Mouse (Mus musculus) heart, embryonic 14.5 days (tissue): ENCODE data around the gene Atg16l2. TPM values are rescaled to one million over a fixed set of nuclear protein-coding genes. Genes with fewer than 3 reads are reported as not detected.

ENCODE experiments used
- ATAC-seq: fragments of 200-750 bp; cut with Nextera tagmentation; 2 replicates; pipeline ENCODE4 v1.8.0; 2017; ENCODE audit warnings: low read depth, moderate TSS enrichment; ENCODE audit not compliant: insufficient number of reproducible peaks, insufficient read depth, low FRiP score
- H3K27ac ChIP-seq, 2 experiments: fragments of 200-500 bp in 1 of 2; fragments of 300-500 bp in 1 of 2; sonication (generic) in 1 of 2; replicated peaks in 1 of 2; 2 replicates each; pipeline ENCODE4 v1.5.1; 2012 to 2014; ENCODE audit warnings: low read depth in 2 of 2, low read length in 2 of 2, control low read depth in 1 of 2, mild to moderate bottlenecking in 1 of 2, mixed read lengths in 1 of 2; ENCODE audit not compliant: control insufficient read depth in 1 of 2, insufficient read depth in 1 of 2
- H3K27me3 ChIP-seq: fragments of 300-500 bp; sonication (generic); 2 replicates; pipeline ENCODE4 v1.6.1; 2014; ENCODE audit warnings: mild to moderate bottlenecking, low read length, control low read depth; ENCODE audit not compliant: control insufficient read depth, insufficient read depth
- H3K36me3 ChIP-seq: fragments of 300-500 bp; sonication (generic); 2 replicates; pipeline ENCODE4 v1.6.1; 2014; ENCODE audit warnings: mild to moderate bottlenecking, control low read depth, low read length, mixed read lengths; ENCODE audit not compliant: control insufficient read depth, insufficient read depth
- H3K4me1 ChIP-seq, 2 experiments: fragments of 200-500 bp in 1 of 2; fragments of 300-500 bp in 1 of 2; sonication (generic) in 1 of 2; 2 replicates each; pipeline ENCODE4 v1.6.1; 2012 to 2014; ENCODE audit warnings: low read length in 2 of 2, control low read depth in 1 of 2, mixed read lengths in 1 of 2; ENCODE audit not compliant: control insufficient read depth in 2 of 2, insufficient read depth in 2 of 2
- H3K4me2 ChIP-seq: fragments of 300-500 bp; sonication (generic); 2 replicates; pipeline ENCODE4 v1.6.1; 2014; ENCODE audit warnings: mild to moderate bottlenecking, low read length
- H3K4me3 ChIP-seq, 2 experiments: fragments of 200-500 bp in 1 of 2; fragments of 300-500 bp in 1 of 2; sonication (generic) in 1 of 2; 2 replicates each; pipeline ENCODE4 v1.5.1; 2012 to 2014; ENCODE audit warnings: low read length in 2 of 2, mild to moderate bottlenecking in 2 of 2, control low read depth in 1 of 2, low read depth in 1 of 2, moderate library complexity in 1 of 2; ENCODE audit not compliant: control insufficient read depth in 1 of 2, insufficient read depth in 1 of 2
- H3K9ac ChIP-seq: fragments of 300-500 bp; sonication (generic); 2 replicates; pipeline ENCODE4 v1.6.1; 2014; ENCODE audit warnings: mild to moderate bottlenecking, low read length
- H3K9me3 ChIP-seq: fragments of 300-500 bp; sonication (generic); 2 replicates; pipeline ENCODE4 v1.6.1; 2016; ENCODE audit warnings: low read length, control low read depth; ENCODE audit not compliant: control insufficient read depth
- WGBS: fragments of 180-500 bp; shearing (Covaris S2); extraction: QIAGEN DNeasy Blood & Tissue Kit; methylation state at CpG from one replicate; pipeline ENCODE4 v1.1.7; 2014; 5-methylcytosine and 5-hydroxymethylcytosine counted together
- polyA plus RNA-seq: library from polyadenylated mRNA; unstranded; fragments of >200 nt; fragmentation: Nextera tagmentation; extraction: Ambion mirVana; gene quantifications from 2 replicates; pipeline ENCODE4 v1.2.1, GENCODE M21; 2014

Atg16l2 gene
- polyA plus RNA-seq, 1 experiment from 2014 or later, result 21.3 TPM

- Histone ChIP-seq H3K9ac (no peak overlapping the region), H3K36me3 (no peaks in the 10 kb centered on the region; the same call in 1 of the 2 replicates), H3K27me3 (no peaks in the 10 kb centered on the region), H3K9me3 (no peaks in the 10 kb centered on the region), H3K4me3 (no peak overlapping the region), H3K4me1 (peaks cover 12 to 24% of the 10 kb centered on the region in 2 experiments), H3K4me2 (no peak overlapping the region), H3K27ac (peak overlapping the region in 1 of 2 experiments; percentile 6; a peak in 1 of 4 replicates)
- no peak for ATAC-seq
- WGBS, result 58% methylated on average over 6 of the region's 6 CpGs
These were observed 39.4 kb upstream of the Atg16l2 start for GRCm38 (mm10) chr7:101341405-101341804.

- Histone ChIP-seq H3K4me1 (peaks cover 3 to 9% of the 10 kb centered on the region in 2 experiments; a peak in 3 of 4 replicates), H3K9ac (no peak overlapping the region), H3K4me2 (no peak overlapping the region), H3K4me3 (no peak overlapping the region), H3K27me3 (no peaks in the 10 kb centered on the region; the same call in 1 of the 2 replicates), H3K9me3 (no peaks in the 10 kb centered on the region), H3K27ac (no peak overlapping the region), H3K36me3 (no peaks in the 10 kb centered on the region)
- 89% methylated on average over 3 of the region's 3 CpGs for WGBS
- ATAC-seq, result no peak
These were observed 35.4 kb upstream of the Atg16l2 start for GRCm38 (mm10) chr7:101337401-101337800.

GRCm38 (mm10) chr7:101336686-101337085 is 34.6 kb upstream of the Atg16l2 start:
- ATAC-seq, result no peak
- H3K4me1 ChIP-seq, result peaks cover 2 to 5% of the 10 kb centered on the region in 2 experiments; a peak in 2 of 4 replicates
- no peak overlapping the region for H3K9ac ChIP-seq
- no peaks in the 10 kb centered on the region; the same call in 1 of the 2 replicates for H3K27me3 ChIP-seq
- no peak overlapping the region for H3K4me3 ChIP-seq
- 77% methylated on average over 3 of the region's 3 CpGs for WGBS
- H3K27ac ChIP-seq, result no peak overlapping the region
- no peaks in the 10 kb centered on the region for H3K36me3 ChIP-seq
- no peak overlapping the region for H3K4me2 ChIP-seq
- H3K9me3 ChIP-seq, result no peaks in the 10 kb centered on the region

GRCm38 (mm10) chr7:101335228-101335627 is 33.2 kb upstream of the Atg16l2 start:
- Histone ChIP-seq H3K27ac (no peak overlapping the region), H3K4me2 (no peak overlapping the region), H3K27me3 (no peaks in the 10 kb centered on the region; the same call in 1 of the 2 replicates), H3K9me3 (no peaks in the 10 kb centered on the region), H3K4me3 (no peak overlapping the region), H3K36me3 (no peaks in the 10 kb centered on the region), H3K9ac (no peak overlapping the region), H3K4me1 (peaks cover under 1 to 4% of the 10 kb centered on the region in 2 experiments; a peak in 2 of 4 replicates)
- whole genome bisulfite sequencing, result 72% methylated on average over 2 of the region's 2 CpGs
- ATAC-seq, result no peak

- Histone ChIP-seq H3K4me3 (no peak overlapping the region), H3K4me2 (no peak overlapping the region), H3K9ac (no peak overlapping the region), H3K9me3 (no peaks in the 10 kb centered on the region), H3K27me3 (no peaks in the 10 kb centered on the region; the same call in 1 of the 2 replicates), H3K4me1 (peaks cover 15 to 16% of the 10 kb centered on the region in 2 experiments), H3K36me3 (no peaks in the 10 kb centered on the region), H3K27ac (no peak overlapping the region)
- WGBS, result 87% methylated on average over 5 of the region's 5 CpGs
- ATAC-seq, result no peak
These were observed 30.2 kb upstream of the Atg16l2 start for GRCm38 (mm10) chr7:101332045-101332831.

- Histone ChIP-seq H3K4me2 (no peak overlapping the region), H3K36me3 (no peaks in the 10 kb centered on the region), H3K9me3 (no peaks in the 10 kb centered on the region), H3K27ac (no peak overlapping the region), H3K4me3 (no peak overlapping the region), H3K27me3 (no peaks in the 10 kb centered on the region; the same call in none of the 2 replicates), H3K4me1 (peaks cover 15 to 16% of the 10 kb centered on the region in 2 experiments), H3K9ac (no peak overlapping the region)
- no peak for ATAC-seq
- 72% methylated on average over 4 of the region's 4 CpGs for WGBS
These were observed 28.8 kb upstream of the Atg16l2 start for GRCm38 (mm10) chr7:101330841-101331173.

GRCm38 (mm10) chr7:101330074-101330840 is 28.2 kb upstream of the Atg16l2 start:
- H3K9ac ChIP-seq, result no peak overlapping the region
- peaks cover 15 to 16% of the 10 kb centered on the region in 2 experiments for H3K4me1 ChIP-seq
- H3K4me2 ChIP-seq, result no peak overlapping the region
- WGBS, result 60% methylated on average over 10 of the region's 10 CpGs
- no peaks in the 10 kb centered on the region for H3K36me3 ChIP-seq
- H3K9me3 ChIP-seq, result no peaks in the 10 kb centered on the region
- H3K4me3 ChIP-seq, result no peak overlapping the region
- ATAC-seq, result no peak
- H3K27ac ChIP-seq, result no peak overlapping the region
- H3K27me3 ChIP-seq, result no peaks in the 10 kb centered on the region; the same call in 1 of the 2 replicates
